Mouse (Mus musculus): Measurements from ENCODE around the gene Ccdc60.

DNA sequence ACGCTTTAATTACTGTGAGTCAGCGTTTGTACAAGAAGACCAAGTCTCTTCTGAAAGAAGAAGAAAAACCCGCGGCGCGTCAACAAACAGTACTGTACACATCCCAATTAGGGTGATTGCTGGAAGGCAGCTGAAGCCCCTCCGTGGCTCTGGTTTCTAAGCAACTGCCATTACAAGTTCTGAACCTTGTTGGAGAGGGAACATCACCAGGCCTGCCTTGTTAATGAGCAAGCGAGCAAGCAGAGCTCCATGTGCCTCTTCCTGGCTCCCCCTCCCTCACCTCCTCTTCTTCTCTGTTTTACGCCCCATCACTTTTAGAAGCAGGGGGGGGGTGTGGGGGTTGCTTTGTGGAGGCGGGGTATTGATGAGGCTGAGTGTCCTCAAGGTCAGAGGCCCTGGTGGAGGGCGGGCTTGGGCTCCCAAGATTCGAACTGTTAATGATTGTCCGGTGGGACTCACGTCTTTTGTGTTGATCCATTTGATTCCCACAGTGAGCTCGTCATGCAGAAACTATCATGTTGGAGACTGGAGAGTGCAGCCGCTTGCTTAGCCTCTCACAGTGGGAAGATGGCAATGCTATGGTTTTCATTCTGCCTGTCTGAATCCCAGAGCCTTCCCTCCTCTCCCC, 79.9 kb downstream of the Ccdc60 start:
- no peak for TF ChIP-seq CTCF (IDR thresholded peaks at IDR 0.05; ENCODE audit: low read depth)
- no peak for TF ChIP-seq EP300 (IDR thresholded peaks at IDR 0.05; ENCODE audit: low read depth)

All from heart, postnatal 0 days (tissue).